In genomic region chr7:64679771-64680479, GRCm38 (mm10) we compare ENCODE assay signal across 18 mouse cellular contexts.
DNase-seq lines count a peak whose midpoint lies in the region; ATAC-seq and TF ChIP-seq lines count a peak whose summit lies in the region.
"Had no signal": no experiment of that assay in that cellular context is flagged by ENCODE, and none has a peak within 500 bp of the region (broad histone marks: within the 10 kb centered on the region; RNA-seq: fewer than 3 reads in every experiment).

No protein-coding gene starts in this region.

- 78% methylated on average over 10 of the region's 10 CpGs for WGBS in hindbrain, postnatal 0 days
- 92% methylated on average over 10 of the region's 10 CpGs for WGBS in hindbrain, embryonic 11.5 days
- WGBS in lung, postnatal 0 days, result 90% methylated on average over 10 of the region's 10 CpGs

- no peaks in the 10 kb centered on the region for H3K27me3 ChIP-seq in hindbrain, postnatal 0 days (ENCODE audit: insufficient read depth, low read length)
- H3K27me3 ChIP-seq in hindbrain, embryonic 11.5 days (ENCODE audit: control insufficient read depth, insufficient read depth, low read length), result no peaks in the 10 kb centered on the region
- no peaks in the 10 kb centered on the region for H3K27me3 ChIP-seq in lung, postnatal 0 days (replicated peaks; ENCODE audit: insufficient read depth, low read length)
- H3K27me3 ChIP-seq: embryonic facial prominence, embryonic 13.5 days; liver, embryonic 13.5 days; lung, embryonic 15.5 days; megakaryocyte, embryonic 14.5 days had no signal

- no peak overlapping the region for H3K9ac ChIP-seq in hindbrain, postnatal 0 days (replicated peaks; ENCODE audit: low read length)
- H3K9ac ChIP-seq in hindbrain, embryonic 11.5 days (ENCODE audit: low read depth, low read length), result no peak overlapping the region
- H3K9ac ChIP-seq in lung, postnatal 0 days (replicated peaks; ENCODE audit: low read depth), result no peak overlapping the region
- H3K9ac ChIP-seq: embryonic facial prominence, embryonic 13.5 days; liver, embryonic 13.5 days; lung, embryonic 15.5 days had no signal

- peak; percentile 70; the same call in 1 of the 2 replicates for ATAC-seq in cerebellum, adult (ENCODE audit: insufficient number of reproducible peaks, low FRiP score, low TSS enrichment)
- ATAC-seq in hindbrain, postnatal 0 days, result peak; percentile 61; the same call in 1 of the 2 replicates
- ATAC-seq in hindbrain, embryonic 11.5 days (ENCODE audit: low FRiP score), result no peak
- ATAC-seq in lung, postnatal 0 days, result no peak
- ATAC-seq: CD4-positive, CD25-positive, alpha-beta regulatory T cell, adult 4 months; intestine, embryonic 16.5 days had no signal

- 0 out of 2 replicates have a peak overlapping the region, but pooled peaks have one; percentile 32 for H3K27ac ChIP-seq in hindbrain, postnatal 0 days
- H3K27ac ChIP-seq in hindbrain, embryonic 11.5 days (ENCODE audit: low read depth, low read length), result no peak overlapping the region
- no peak overlapping the region for H3K27ac ChIP-seq in lung, postnatal 0 days (ENCODE audit: low read length)
- H3K27ac ChIP-seq: embryonic facial prominence, embryonic 13.5 days; kidney, postnatal 0 days; liver, embryonic 13.5 days; lung, embryonic 15.5 days had no signal

- H3K9me3 ChIP-seq in hindbrain, postnatal 0 days (ENCODE audit: low read length), result no peaks in the 10 kb centered on the region
- H3K9me3 ChIP-seq in hindbrain, embryonic 11.5 days (ENCODE audit: control insufficient read depth, low read length), result no peaks in the 10 kb centered on the region; the same call in 1 of the 2 replicates
- no peaks in the 10 kb centered on the region for H3K9me3 ChIP-seq in lung, postnatal 0 days (ENCODE audit: low read length)
- H3K9me3 ChIP-seq: embryonic facial prominence, embryonic 13.5 days; liver, embryonic 13.5 days; lung, embryonic 15.5 days had no signal

- no peak overlapping the region for H3K4me2 ChIP-seq in hindbrain, postnatal 0 days (ENCODE audit: low read depth, low read length)
- no peak overlapping the region for H3K4me2 ChIP-seq in hindbrain, embryonic 11.5 days (replicated peaks; ENCODE audit: low read depth, low read length)
- no peak overlapping the region for H3K4me2 ChIP-seq in lung, postnatal 0 days (replicated peaks; ENCODE audit: low read depth, low read length)
- H3K4me2 ChIP-seq: embryonic facial prominence, embryonic 13.5 days; liver, embryonic 13.5 days; lung, embryonic 15.5 days had no signal

- no peak for TF ChIP-seq EP300 in lung, postnatal 0 days (IDR thresholded peaks at IDR 0.05)

- H3K4me1 ChIP-seq in hindbrain, postnatal 0 days (ENCODE audit: insufficient read depth, low read length), result no peaks in the 10 kb centered on the region
- H3K4me1 ChIP-seq in hindbrain, embryonic 11.5 days (replicated peaks; ENCODE audit: control insufficient read depth, insufficient read depth, low read length), result no peaks in the 10 kb centered on the region
- H3K4me1 ChIP-seq in lung, postnatal 0 days (ENCODE audit: insufficient read depth, low read depth, low read length), result no peaks in the 10 kb centered on the region
- H3K4me1 ChIP-seq: embryonic facial prominence, embryonic 13.5 days; liver, embryonic 13.5 days; lung, embryonic 15.5 days; megakaryocyte, embryonic 14.5 days had no signal

- no peak for TF ChIP-seq CTCF in hindbrain, postnatal 0 days (IDR thresholded peaks at IDR 0.05; ENCODE audit: low read depth)
- TF ChIP-seq CTCF in lung, postnatal 0 days (IDR thresholded peaks at IDR 0.05), result no peak

- DNase-seq in cerebellum, postnatal 4 days (ENCODE audit: low spot score in 2 of 2), result no peak
- peak; percentile 46 for DNase-seq in hindbrain, postnatal 0 days (ENCODE audit: low spot score)
- DNase-seq in hindbrain, embryonic 11.5 days (ENCODE audit: low spot score), result no peak
- DNase-seq in cerebellum, adult 11 months, result peak; percentile 26
- DNase-seq in cerebellum, postnatal 14 days, result peak; percentile 41 to 63
- DNase-seq in lung, postnatal 0 days (ENCODE audit: low spot score), result no peak
- no peak for DNase-seq in ovary, postnatal 10 days (ENCODE audit: low spot score)
- DNase-seq: liver, embryonic 13.5 days; right cerebral cortex, postnatal 4 days; thymus, postnatal 14 days had no signal

- H3K4me3 ChIP-seq in hindbrain, postnatal 0 days (ENCODE audit: low read length), result no peak overlapping the region
- no peak overlapping the region for H3K4me3 ChIP-seq in hindbrain, embryonic 11.5 days (ENCODE audit: low read depth, low read length)
- H3K4me3 ChIP-seq in lung, postnatal 0 days (ENCODE audit: low read depth, low read length), result no peak overlapping the region
- H3K4me3 ChIP-seq: embryonic facial prominence, embryonic 13.5 days; liver, embryonic 13.5 days; lung, embryonic 15.5 days; megakaryocyte, embryonic 14.5 days had no signal

- H3K36me3 ChIP-seq in hindbrain, postnatal 0 days (ENCODE audit: insufficient read depth, low read length), result no peaks in the 10 kb centered on the region
- no peaks in the 10 kb centered on the region for H3K36me3 ChIP-seq in hindbrain, embryonic 11.5 days (ENCODE audit: control insufficient read depth, insufficient read depth, low read length)
- H3K36me3 ChIP-seq in lung, postnatal 0 days (ENCODE audit: insufficient read depth, low read length), result no peaks in the 10 kb centered on the region
- H3K36me3 ChIP-seq: embryonic facial prominence, embryonic 13.5 days; G1E; liver, embryonic 13.5 days; lung, embryonic 15.5 days had no signal

Comparison
In these comparisons a context has a peak if more than half of its experiments do, and no peak if none do; other contexts are left out.
1. ATAC-seq: peak in cerebellum, adult (single experiment) and hindbrain, postnatal 0 days (single experiment); none in hindbrain, embryonic 11.5 days (single experiment) and lung, postnatal 0 days (single experiment).
2. DNase-seq: peak in hindbrain, postnatal 0 days (single experiment), cerebellum, adult 11 months (single experiment) and cerebellum, postnatal 14 days (2 of 2); none in cerebellum, postnatal 4 days (0 of 2), hindbrain, embryonic 11.5 days (single experiment), lung, postnatal 0 days (single experiment) and ovary, postnatal 10 days (single experiment).